Mouse (Mus musculus) heart, adult 8-10 months (tissue): ENCODE results near the gene Bex4. TPM values are rescaled to one million over a fixed set of nuclear protein-coding genes. Genes with fewer than 3 reads are reported as not detected.

Source experiments
- DNase-seq: peaks from one replicate; pipeline ENCODE4 v3.0.0; 2022; ENCODE audit warnings: low spot score
- microRNA-seq: library from miRNA; unstranded; fragments of <30 nt; microRNA quantifications from one replicate; pipeline ENCODE4 v1.2.0, GENCODE M21; 2022
- total RNA-seq, 4 experiments: library from RNA; stranded (reverse); gene quantifications; 2 replicates each; pipeline ENCODE4 v1.2.4; 2022

Bex4 gene
- total RNA-seq, 4 experiments from 2014 or later, result 0.88 to 1.5 (median 1.5) TPM; not detected in 1

GRCm38 (mm10) chrX:136183107-136183506 lies 44.3 kb downstream of the Bex4 start:
- DNase-seq, result no peak

Small RNA genes within 50 kb of the gene (microRNA-seq; reads per million reads assigned to microRNA genes)
- not detected for gene Mir6383

Other genes with a start within 250 kb of the Bex4 start
- 1 to 10 TPM in 2 of 4 experiments, under 1 TPM in 2; 0.43 to 1.2 (median 0.91) TPM for gene Arxes2, start 145.2 kb upstream of the Bex4 start, total RNA-seq
- under 1 TPM in 3 of 4 experiments, not detected in 1; 0.20 to 0.50 (median 0.22) TPM for gene Arxes1, start 105.6 kb upstream of the Bex4 start, total RNA-seq
- not detected for gene Bex2, start 70.8 kb upstream of the Bex4 start, total RNA-seq
- gene Nxf3, start 53.7 kb upstream of the Bex4 start, total RNA-seq, result under 1 TPM in 1 of 4 experiments, not detected in 3; 0.08 TPM
- gene Tceal8, start 33.3 kb downstream of the Bex4 start, total RNA-seq, result 10 to 100 TPM in 3 of 4 experiments, 1 to 10 TPM in 1; 7.5 to 15.7 (median 13.2) TPM
- gene Tceal5, start 64.9 kb downstream of the Bex4 start, total RNA-seq, result not detected
- gene Tceal7, start 75.8 kb downstream of the Bex4 start, total RNA-seq, result 1 to 10 TPM in 1 of 4 experiments, under 1 TPM in 2, not detected in 1; 0.75 to 1.0 (median 0.97) TPM
- 1 to 10 TPM; 1.7 to 5.2 (median 2.7) TPM for gene Bex1, start 76.5 kb downstream of the Bex4 start, total RNA-seq
- gene Tceal9, start 106.1 kb downstream of the Bex4 start, total RNA-seq, result 10 to 100 TPM; 14.8 to 24.2 (median 19.7) TPM
- 10 to 100 TPM in 1 of 4 experiments, 1 to 10 TPM in 3; 3.8 to 10.3 (median 6.9) TPM for gene Bex3, start 131.3 kb downstream of the Bex4 start, total RNA-seq